Mouse (Mus musculus): ENCODE data around the gene Ptpdc1. TPM values are rescaled to one million over a fixed set of nuclear protein-coding genes. Genes with fewer than 3 reads are reported as not detected.
A peak's percentile ranks its signal among the peaks of the same experiment; 100 is the strongest.

Gene Ptpdc1
- polyA plus RNA-seq, 1 experiment, result 5.5 TPM

DNA sequence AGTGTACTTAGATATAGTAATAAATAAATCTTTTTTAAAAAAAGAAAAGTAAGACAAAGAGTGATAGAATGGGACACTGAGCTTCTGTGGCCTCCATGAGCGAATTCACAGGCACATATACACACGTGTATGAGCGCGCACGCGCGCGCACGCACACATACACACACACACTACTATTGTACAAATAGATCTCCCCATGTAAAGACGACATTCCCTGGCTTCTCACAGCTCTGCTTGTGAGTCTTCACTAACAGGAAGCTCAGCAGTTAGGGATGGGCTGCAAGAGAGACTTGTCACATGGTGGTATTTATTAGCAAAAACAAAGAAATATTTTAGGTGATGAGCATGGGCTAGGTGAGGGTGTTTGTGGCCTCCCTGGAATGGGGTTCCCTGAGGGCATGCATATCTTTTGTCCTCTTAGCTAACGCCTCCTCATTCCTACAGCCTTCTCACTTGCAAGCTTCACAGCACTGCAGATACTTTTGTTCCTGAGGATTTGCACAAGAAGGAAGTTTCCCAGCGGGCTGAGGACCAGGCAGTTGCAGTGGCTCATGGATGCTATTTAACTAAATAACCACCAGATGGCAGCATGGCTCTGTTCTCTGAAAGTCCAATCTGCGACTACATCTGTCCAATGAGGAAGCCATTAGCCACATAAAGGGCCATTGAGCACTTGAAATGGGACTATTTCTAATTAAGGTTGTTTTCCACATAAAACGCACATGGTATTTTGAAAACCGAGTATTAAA lies 97.2 kb downstream of the Ptpdc1 start:
- Histone ChIP-seq H3K4me3 (ENCODE audit: insufficient read depth, poor library complexity, severe bottlenecking) (no peak overlapping the region), H3K27me3 (ENCODE audit: control insufficient read depth, insufficient read depth, insufficient read length) (no peaks in the 10 kb centered on the region), H3K79me2 (ENCODE audit: control insufficient read depth, insufficient read depth) (no peaks in the 10 kb centered on the region), H3K36me3 (ENCODE audit: control insufficient read depth, insufficient read depth) (peaks cover 3% of the 10 kb centered on the region), H3ac (ENCODE audit: control insufficient read depth, insufficient read length, low read depth) (no peak overlapping the region), H3K79me3 (ENCODE audit: low read depth) (no peaks in the 10 kb centered on the region)
- no peak for TF ChIP-seq MAX (IDR thresholded peaks at IDR 0.05)
- peak; percentile 24 for TF ChIP-seq CTCF (IDR thresholded peaks at IDR 0.05; ENCODE audit: control insufficient read depth, insufficient read depth, insufficient read length)

Small RNAs within 50 kb of the gene (microRNA-seq; reads per million reads assigned to microRNA genes)
- gene Gm24111 (ENCODE audit: borderline microRNAs expressed) (not detected), gene Mirlet7a-1 (ENCODE audit: borderline microRNAs expressed) (46.4 reads per million, percentile 69 among the genes with 10 or more reads in this experiment), gene Mirlet7d (ENCODE audit: borderline microRNAs expressed) (9,044 reads per million, percentile 95 among the genes with 10 or more reads in this experiment), gene Mirlet7f-1 (ENCODE audit: borderline microRNAs expressed) (not detected)

Other genes with a start within 250 kb of the Ptpdc1 start
- 1.8 TPM for gene Zfp169, start 112.2 kb downstream of the Ptpdc1 start, polyA plus RNA-seq (2012; fragmentation: generic; extraction: Trizol)
- gene A830005F24Rik, start 112.1 kb downstream of the Ptpdc1 start, polyA plus RNA-seq (2012; fragmentation: generic; extraction: Trizol), result 0.33 TPM
- not detected for gene Barx1, start 37.3 kb upstream of the Ptpdc1 start, polyA plus RNA-seq (2012; fragmentation: generic; extraction: Trizol)
- 20.1 TPM for gene Phf2, start 245.5 kb upstream of the Ptpdc1 start, polyA plus RNA-seq (2012; fragmentation: generic; extraction: Trizol)

All from C2C12 (cell line).